Mouse (Mus musculus) urinary bladder, postnatal 14 days (tissue): ENCODE measurements around the gene Abhd16a.

ENCODE experiments used
- DNase-seq: peaks from one replicate; pipeline ENCODE4 v3.0.0; 2021; ENCODE audit warnings: low spot score

Abhd16a gene

DNA sequence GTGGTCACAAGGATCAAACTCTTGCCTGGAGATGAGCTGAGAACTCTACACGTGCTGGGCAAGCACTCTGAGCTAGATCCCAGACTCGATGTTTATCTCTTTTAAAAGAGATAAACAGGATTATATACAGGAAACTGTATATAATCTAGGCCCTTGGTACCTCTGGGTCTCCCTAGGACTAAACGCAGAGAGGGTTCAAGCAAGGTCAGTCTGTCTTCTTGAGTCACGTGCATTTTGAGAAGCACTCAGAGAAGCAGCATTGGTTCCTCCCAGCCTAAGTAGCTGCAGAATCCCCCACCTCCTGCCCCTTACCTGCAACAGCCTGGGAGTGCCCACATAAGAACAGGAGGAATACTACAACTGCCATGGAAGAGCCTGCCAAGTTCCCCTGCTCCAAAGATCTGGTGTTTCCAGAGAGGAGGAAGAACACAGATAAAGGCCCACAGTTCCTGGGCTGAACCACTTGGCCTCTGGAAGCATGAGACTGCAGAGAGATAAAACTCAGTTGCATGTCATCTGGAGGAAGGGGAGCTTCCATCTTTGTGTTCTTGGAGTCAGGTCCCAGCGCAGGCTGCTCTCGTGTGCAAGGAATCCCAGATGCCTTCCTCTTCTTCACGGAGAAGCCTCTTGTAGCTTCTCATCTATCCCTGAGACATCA is 3.7 kb upstream of the Abhd16a start, which contains the start of gene Ly6g6f:
Ly6g6f (minus strand) TSS at position 403 of the 658 bp plus-strand sequence.
- DNase-seq, result no peak

DNA sequence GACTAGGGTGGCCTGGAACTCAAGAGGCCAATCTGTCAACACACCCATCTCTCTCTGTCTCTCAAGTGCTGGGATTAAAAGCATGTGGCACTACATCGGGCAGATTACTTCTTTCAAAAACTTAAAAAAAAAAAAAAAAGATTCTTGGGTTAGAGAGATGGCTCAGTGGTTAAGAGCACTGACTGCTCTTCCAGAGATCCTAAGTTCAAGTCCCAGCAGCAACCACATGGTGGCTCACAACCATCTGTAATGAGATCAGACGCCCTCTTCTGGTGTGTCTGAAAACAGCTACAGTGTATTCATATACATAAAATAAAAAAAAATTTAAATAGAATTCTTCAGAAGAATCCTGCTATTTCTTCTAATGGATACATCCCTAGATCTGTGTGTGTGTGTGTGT is 912 bp upstream of the Abhd16a start:
- no peak for DNase-seq

DNA sequence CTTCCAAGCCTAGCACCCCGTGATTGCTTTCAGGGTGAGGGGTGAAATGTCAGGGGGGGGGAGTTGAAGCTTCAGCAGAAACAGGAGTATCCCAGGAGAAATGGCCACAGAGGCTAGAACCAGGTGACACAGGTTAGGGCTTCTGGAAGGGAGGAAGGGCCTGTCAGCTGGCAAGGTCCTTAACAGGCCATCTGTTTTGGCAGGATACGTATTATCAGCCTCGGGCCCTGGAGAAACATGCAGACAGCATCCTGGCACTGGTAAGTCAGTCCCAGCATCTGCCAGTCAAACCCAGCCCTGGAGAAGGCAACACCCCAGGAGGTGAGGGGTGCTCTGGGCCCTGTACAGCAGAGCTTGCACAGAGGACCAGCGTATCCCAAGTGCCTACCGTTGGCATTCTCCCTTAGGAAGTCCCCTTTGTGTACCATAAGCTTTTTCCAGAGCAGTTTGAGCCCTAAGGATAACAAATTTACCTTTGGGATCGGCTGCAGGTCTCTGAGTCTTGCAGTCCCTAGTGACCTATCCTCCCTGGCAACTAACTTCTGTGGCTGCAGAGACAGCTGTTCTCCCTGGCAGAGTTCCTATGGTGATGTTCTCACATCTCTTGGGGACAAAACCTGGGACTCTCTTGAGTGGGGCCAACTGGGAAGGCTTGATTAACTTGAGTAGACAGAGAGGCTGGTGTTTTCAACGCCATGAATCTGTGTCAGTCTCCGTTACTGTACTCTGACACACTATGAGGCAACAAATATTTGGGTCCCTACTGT is 1.3 kb downstream of the Abhd16a start:
- no peak for DNase-seq

DNA sequence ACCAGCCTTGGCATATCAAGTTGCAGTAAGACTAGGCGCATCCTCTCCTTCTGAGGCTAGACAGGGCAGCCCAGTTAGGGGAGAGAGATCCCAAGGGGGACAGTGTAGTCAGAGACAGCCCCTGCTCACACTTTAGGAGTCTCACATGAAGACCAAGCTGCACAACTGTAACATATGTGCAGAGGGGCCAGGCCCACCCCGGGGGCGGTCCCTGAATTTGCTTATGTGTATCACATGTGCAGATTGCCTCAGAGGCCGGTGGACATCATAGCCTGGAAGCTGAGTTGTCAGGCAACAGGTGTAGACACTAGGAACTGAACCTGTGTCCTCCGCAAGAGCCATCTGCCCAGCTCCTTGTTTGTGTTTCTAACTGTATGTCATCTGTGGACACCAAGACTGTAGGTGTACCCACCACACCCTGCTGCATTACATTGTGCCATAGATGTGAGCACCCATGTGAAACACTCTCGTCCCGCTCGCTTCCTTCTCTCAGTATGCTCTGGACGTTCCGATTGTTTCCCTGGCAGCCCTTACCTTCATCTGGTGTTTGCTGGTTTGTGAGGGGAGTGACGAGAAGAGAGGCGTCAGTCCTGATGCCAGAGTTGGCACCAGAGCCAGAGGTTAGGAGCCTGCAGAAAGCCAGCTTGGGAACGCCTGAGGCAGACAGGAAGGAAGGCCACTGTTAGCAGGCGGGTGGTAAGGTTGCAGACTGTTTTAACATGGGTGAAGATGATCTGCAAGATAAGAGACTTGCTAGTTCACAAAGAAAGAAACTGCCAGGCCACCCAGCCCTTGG is 3.5 kb downstream of the Abhd16a start:
- no peak for DNase-seq

DNA sequence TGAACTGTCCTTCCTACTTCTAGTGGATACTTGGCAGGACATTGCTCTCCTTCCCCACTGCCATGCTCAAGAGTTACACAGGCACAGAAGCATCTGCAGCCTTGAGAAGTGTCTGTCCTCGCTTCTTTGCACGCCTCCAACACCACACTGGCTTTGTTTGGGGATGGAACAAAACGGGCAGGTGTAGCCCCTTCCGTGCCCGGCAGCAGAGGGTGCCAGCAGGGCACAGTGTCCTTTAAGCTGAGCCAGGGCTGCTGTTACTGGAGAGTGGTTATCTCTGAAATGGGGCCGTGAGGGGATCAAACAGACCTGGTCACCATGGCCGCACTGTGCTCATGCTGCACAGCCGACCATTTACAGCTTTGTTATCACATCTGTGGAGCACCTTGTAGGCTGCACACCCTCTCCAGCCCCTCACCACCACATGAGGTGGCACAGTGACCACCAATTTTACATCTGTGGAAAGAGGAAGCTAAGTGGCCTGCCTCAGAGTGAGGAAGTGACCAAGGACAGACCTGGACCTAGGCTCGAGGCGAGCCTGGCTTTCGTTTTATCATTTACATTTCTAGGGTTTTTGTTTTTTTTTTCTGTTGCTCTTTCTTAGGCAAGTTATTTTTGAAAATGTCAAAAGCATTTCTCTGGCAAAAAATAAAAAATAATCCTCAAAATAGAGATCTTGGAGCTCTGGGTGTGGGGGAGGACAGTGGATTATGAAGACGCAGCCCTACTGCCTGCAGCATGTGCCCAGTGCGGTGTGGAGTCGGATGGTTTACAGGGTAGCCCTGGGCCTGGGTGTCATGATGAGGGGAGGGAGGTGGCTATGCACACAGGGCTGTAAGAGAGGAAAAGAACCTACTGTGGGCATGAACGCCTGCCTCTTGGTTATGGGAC is 5.7 kb downstream of the Abhd16a start:
- DNase-seq, result no peak

GRCm38 (mm10) chr17:35096597-35096996 is 7.5 kb downstream of the Abhd16a start:
- no peak for DNase-seq

- no peak for DNase-seq
Measured at GRCm38 (mm10) chr17:35097164-35097655, 8.1 kb downstream of the Abhd16a start.

- no peak for DNase-seq
Measured at GRCm38 (mm10) chr17:35100196-35100765, 11.2 kb downstream of the Abhd16a start.

DNA sequence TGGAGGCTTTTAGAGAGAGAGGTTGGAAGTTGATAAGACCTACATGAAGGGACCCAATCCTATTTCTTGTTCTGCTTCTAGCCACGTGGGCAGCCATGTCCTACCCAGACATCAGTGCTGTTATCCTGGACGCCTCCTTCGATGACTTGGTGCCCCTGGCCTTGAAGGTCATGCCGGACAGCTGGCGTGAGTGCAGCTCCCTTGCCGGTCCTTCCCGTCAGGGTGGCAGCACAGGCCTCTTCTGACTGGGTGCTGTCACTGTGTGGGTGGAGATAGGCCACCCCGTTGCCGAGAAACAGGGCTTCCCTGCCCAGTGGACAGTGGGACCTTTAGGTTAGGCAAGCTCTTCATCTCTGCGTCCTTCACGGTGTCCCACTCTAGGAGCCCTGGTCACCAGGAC is 12.1 kb downstream of the Abhd16a start:
- no peak for DNase-seq

DNA sequence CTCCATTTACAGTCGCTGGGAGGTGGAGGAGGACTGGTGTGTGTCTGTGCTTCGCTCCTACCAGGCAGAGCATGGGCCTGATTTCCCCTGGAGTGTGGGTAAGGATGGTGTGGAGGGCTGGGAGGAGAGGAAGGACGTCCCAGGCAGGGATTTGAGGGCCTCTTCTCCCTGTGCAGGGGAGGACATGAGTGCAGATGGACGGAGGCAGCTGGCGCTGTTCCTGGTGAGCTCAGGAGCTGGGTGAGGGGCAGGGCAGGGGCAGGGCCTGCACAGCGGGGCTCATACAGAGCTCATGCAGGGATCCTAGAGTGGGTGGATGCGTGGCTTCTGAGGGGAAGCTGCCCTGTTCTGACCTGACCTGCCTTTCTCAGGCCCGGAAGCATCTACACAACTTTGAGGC is 13.2 kb downstream of the Abhd16a start:
- DNase-seq, result no peak

DNA sequence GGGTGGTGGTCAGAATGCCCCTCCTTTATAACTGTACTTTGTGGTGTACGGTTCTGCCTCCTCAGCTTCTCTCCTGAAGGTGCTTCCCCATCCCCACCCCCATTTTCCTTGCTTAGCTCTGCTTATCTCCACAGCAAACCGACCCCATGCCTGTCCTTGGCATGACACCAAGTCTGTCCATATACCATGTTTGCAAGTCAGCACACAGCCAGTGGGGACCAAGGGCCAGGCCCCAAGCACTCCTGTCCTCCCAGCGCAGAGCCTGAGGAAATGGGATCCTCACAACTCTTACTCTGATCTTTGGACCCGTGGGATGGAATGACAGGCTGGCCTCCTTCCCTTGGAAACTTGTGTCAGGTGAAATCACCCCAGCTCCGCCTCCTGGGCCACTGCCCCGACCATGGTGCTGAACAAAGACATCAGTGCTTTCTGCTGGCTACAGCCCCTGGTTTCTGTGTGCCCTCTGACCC is 14.2 kb downstream of the Abhd16a start:
- DNase-seq, result no peak

GRCm38 (mm10) chr17:35104079-35104478 is 15.0 kb downstream of the Abhd16a start:
- DNase-seq, result no peak

DNA sequence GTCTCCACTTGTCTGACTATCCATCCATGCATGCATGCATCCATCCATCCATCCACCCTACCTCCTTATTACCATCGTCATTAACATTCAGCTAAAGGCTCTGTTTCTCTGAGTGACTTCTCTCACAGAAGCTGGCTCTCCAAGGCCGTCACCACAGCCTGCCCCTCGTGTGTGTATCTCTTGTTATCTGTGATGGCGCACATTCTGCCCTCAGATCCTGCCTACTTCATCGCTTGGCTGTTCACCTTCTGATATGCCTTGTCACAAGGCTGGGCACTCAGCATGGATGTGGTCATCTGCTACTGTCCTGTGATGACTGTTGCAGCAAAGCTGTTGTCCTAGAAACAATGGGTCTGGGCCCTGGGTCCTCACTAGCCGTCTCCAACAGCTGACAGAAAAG is 15.7 kb downstream of the Abhd16a start:
- DNase-seq, result no peak

GRCm38 (mm10) chr17:35105740-35106389 is 16.8 kb downstream of the Abhd16a start:
- peak; percentile 53 for DNase-seq

GRCm38 (mm10) chr17:35106522-35106921 is 17.5 kb downstream of the Abhd16a start:
- no peak for DNase-seq

GRCm38 (mm10) chr17:35108097-35108496 is 19.0 kb downstream of the Abhd16a start, which contains the start of gene Ly6g5c:
Ly6g5c (plus strand) TSS chr17:35108279.
- no peak for DNase-seq

DNA sequence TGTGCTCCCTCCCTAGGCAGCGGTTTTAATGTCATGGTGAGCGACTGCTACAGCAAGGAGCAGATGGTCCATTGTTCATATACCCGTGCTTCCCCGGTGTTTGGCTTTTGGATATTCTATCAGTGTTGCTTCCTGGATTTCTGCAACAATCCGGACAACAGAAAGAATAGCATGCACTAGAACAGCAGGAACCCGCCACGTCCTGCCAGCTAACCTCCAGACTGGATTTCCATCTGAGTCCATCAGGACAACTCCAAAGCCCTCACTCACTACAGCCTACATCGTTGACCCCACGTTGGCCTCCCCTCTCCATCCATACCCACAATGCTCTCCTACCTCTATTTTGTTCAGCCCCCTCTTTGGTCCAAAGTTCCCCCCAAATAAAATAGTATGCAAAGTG is 22.7 kb downstream of the Abhd16a start:
- no peak for DNase-seq

- DNase-seq, result no peak
Measured at GRCm38 (mm10) chr17:35115046-35116019, 26.3 kb downstream of the Abhd16a start, which contains the start of gene Ly6g5b. Ly6g5b (minus strand) TSS chr17:35115428.

DNA sequence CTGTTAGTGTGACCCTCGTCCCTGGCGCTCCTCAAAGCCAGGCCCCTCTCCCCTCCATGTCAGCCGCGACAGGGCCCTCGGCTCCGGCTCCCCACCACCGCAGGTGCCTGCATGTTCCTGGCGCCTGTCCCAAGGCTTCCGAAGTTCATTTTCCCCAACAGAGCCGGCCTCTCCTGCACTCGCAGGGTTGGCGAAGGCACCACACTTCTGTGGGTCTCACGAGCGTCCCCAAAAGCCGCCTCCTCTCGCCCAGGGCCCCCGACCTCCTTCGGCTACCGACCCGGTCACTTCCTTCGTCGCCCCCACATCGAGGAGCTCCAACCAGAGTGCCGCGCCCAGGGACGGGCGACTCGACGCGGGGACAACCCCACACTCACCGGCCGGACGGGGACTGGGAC is 31.7 kb downstream of the Abhd16a start:
- DNase-seq, result peak; percentile 46
